In the genomic region with DNA sequence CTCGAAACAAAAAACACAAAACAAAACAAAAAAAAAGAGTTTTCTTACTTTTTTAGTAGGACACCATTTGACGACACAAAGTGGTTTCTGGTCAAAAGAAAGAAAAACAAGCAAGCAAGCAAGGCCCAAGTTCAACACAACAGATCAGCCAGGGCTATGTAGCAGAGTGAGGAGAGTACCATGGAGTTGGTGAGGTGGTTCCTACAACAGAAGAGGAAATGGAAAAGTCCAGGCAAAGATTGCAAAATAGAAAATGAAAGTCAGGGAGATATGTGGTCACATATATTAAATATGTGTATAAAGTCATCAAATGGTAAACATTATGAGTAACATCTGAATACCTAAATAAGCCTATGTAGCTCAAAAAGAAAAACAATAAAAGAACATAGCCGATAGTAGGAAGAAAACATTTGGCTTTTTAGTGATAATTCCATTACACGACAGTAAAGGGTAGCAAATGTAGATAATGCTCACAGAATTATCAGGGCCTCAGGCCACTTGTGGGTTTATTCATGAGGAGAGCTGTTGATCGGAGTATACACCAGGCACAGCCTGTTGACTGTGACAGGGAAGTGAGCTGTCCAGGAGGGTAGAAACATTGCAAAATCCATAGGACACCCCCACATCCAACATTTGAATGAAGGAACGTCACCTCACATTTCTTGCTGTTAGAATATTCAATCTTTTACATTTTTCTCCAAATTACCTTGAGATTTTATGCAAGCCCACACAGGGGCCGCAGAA, we compare ENCODE assay signal across 32 mouse cellular contexts. TPM values are rescaled to one million over a fixed set of nuclear protein-coding genes. Genes with fewer than 3 reads are reported as not detected.
DNase-seq lines count a peak whose midpoint lies in the region; ATAC-seq and TF ChIP-seq lines count a peak whose summit lies in the region.
"Had no signal": no experiment of that assay in that cellular context is flagged by ENCODE, and none has a peak within 500 bp of the region (broad histone marks: within the 10 kb centered on the region; RNA-seq: fewer than 3 reads in every experiment).

No protein-coding gene starts in this region.

- H3K9me3 ChIP-seq in heart, embryonic 10.5 days: no peaks in the 10 kb centered on the region
- H3K9me3 ChIP-seq in heart, embryonic 11.5 days (replicated peaks; ENCODE audit: control insufficient read depth, low read length): no peaks in the 10 kb centered on the region
- H3K9me3 ChIP-seq: embryonic facial prominence, embryonic 10.5 days; embryonic facial prominence, embryonic 13.5 days; forebrain, embryonic 12.5 days; forebrain, embryonic 15.5 days; hindbrain, embryonic 12.5 days; hindbrain, embryonic 15.5 days had no signal

- WGBS in heart, embryonic 10.5 days: 76% methylated on average over 7 of the region's 7 CpGs
- whole genome bisulfite sequencing in heart, embryonic 11.5 days (ENCODE audit: insufficient replicate concordance): 77% methylated on average over 7 of the region's 7 CpGs

- ATAC-seq in heart, embryonic 11.5 days (replicated peaks; ENCODE audit: insufficient number of reproducible peaks, low FRiP score, low TSS enrichment): no peak
- ATAC-seq in common myeloid progenitor, adult 5-6 weeks (replicated peaks; ENCODE audit: low read depth, poor library complexity, severe bottlenecking): peak; percentile 52; the same call in 1 of the 2 replicates
- peak; percentile 59 for ATAC-seq in megakaryocyte progenitor cell, adult 5-6 weeks (replicated peaks; ENCODE audit: poor library complexity)
- ATAC-seq: forebrain, embryonic 15.5 days had no signal

- H3K27me3 ChIP-seq in heart, embryonic 10.5 days (ENCODE audit: insufficient read depth, poor library complexity, severe bottlenecking): peaks cover 5% of the 10 kb centered on the region; the same call in 1 of the 2 replicates
- H3K27me3 ChIP-seq in heart, embryonic 11.5 days (ENCODE audit: control insufficient read depth, insufficient read depth, low read length): no peaks in the 10 kb centered on the region
- H3K27me3 ChIP-seq: embryonic facial prominence, embryonic 13.5 days; forebrain, embryonic 12.5 days; forebrain, embryonic 15.5 days; hindbrain, embryonic 12.5 days; hindbrain, embryonic 15.5 days had no signal

- H3K27ac ChIP-seq in heart, embryonic 10.5 days: no peak overlapping the region
- no peak overlapping the region for H3K27ac ChIP-seq in heart, embryonic 11.5 days (ENCODE audit: low read depth, low read length)
- H3K27ac ChIP-seq in layer of hippocampus, adult 2 months: no peak overlapping the region
- H3K27ac ChIP-seq: embryonic facial prominence, embryonic 10.5 days; embryonic facial prominence, embryonic 13.5 days; forebrain, embryonic 12.5 days; forebrain, embryonic 15.5 days; hindbrain, embryonic 12.5 days; hindbrain, embryonic 15.5 days had no signal

- no peak overlapping the region for H3K9ac ChIP-seq in heart, embryonic 11.5 days (ENCODE audit: low read depth, low read length)
- H3K9ac ChIP-seq: embryonic facial prominence, embryonic 13.5 days; forebrain, embryonic 12.5 days; forebrain, embryonic 15.5 days; hindbrain, embryonic 12.5 days; hindbrain, embryonic 15.5 days had no signal

- H3K36me3 ChIP-seq in heart, embryonic 10.5 days: no peaks in the 10 kb centered on the region
- no peaks in the 10 kb centered on the region for H3K36me3 ChIP-seq in heart, embryonic 11.5 days (ENCODE audit: control insufficient read depth, insufficient read depth, low read length)
- H3K36me3 ChIP-seq: embryonic facial prominence, embryonic 10.5 days; embryonic facial prominence, embryonic 13.5 days; forebrain, embryonic 12.5 days; forebrain, embryonic 15.5 days; hindbrain, embryonic 12.5 days; hindbrain, embryonic 15.5 days had no signal

- DNase-seq in heart, embryonic 10.5 days (ENCODE audit: low spot score): peak; percentile 58
- no peak for DNase-seq in right cerebral cortex, postnatal 25 days
- DNase-seq in layer of hippocampus, adult 2 months (ENCODE audit: low spot score in 2 of 2): no peak
- DNase-seq: adrenal gland, adult 2 months; adrenal gland, postnatal 14 days; B cell, adult 2 months; cerebellum, adult 11 months; cerebellum, adult 2 months; cerebellum, adult 9-11 months; cerebellum, postnatal 25 days; embryo, embryonic 11 days; gastrocnemius, postnatal 25 days had no signal

- H3K4me1 ChIP-seq in heart, embryonic 10.5 days: peaks cover 17% of the 10 kb centered on the region
- H3K4me1 ChIP-seq in heart, embryonic 11.5 days (ENCODE audit: control insufficient read depth, insufficient read depth, low read length): 0 out of 2 replicates have a peak, but pooled peaks cover 3% of the 10 kb centered on the region
- H3K4me1 ChIP-seq: forebrain, embryonic 15.5 days had no signal

- TF ChIP-seq CTCF in layer of hippocampus, adult 2 months (conservative IDR thresholded peaks at IDR 0.05): no peak

- no peak overlapping the region for H3K4me3 ChIP-seq in heart, embryonic 10.5 days
- H3K4me3 ChIP-seq in heart, embryonic 11.5 days (ENCODE audit: low read depth, low read length): no peak overlapping the region
- H3K4me3 ChIP-seq in layer of hippocampus, adult 2 months: no peak overlapping the region
- H3K4me3 ChIP-seq: embryonic facial prominence, embryonic 13.5 days; erythroblast, embryonic 14.5 days; forebrain, embryonic 12.5 days; forebrain, embryonic 15.5 days; hindbrain, embryonic 12.5 days; hindbrain, embryonic 15.5 days had no signal

- H3K4me2 ChIP-seq in heart, embryonic 11.5 days: no peak overlapping the region
- H3K4me2 ChIP-seq: forebrain, embryonic 12.5 days; forebrain, embryonic 15.5 days; hindbrain, embryonic 12.5 days; hindbrain, embryonic 15.5 days had no signal

RNA-seq across cellular contexts. Expression of gene Tmcc3, which starts 33.9 kb away (rescaled TPM):
- 9.8 and 12.2 TPM in 2 replicates for polyA plus RNA-seq in heart, embryonic 10.5 days (2016; fragmentation: Nextera tagmentation; extraction: Ambion mirVana)
- 10.9 TPM in 2 replicates for polyA plus RNA-seq in heart, embryonic 11.5 days (2014; fragmentation: Nextera tagmentation; extraction: Ambion mirVana)
- total RNA-seq in common myeloid progenitor, adult 5-6 weeks (2017): 0.37 and 5.1 TPM in 2 replicates
- total RNA-seq in megakaryocyte progenitor cell, adult 5-6 weeks (2015): 0.49 and 1.3 TPM in 2 replicates
- 0.78 TPM in 1 of 2 replicates, not detected in the other for total RNA-seq in megakaryocyte progenitor cell, adult 5-6 weeks (2017)
- total RNA-seq in layer of hippocampus, adult 2 months (2021): 10 to 100 TPM; 43.9 to 44.3 TPM

RNA-seq across cellular contexts. Expression of gene Gm4792, which starts 47.2 kb away (rescaled TPM):
- polyA plus RNA-seq in heart, embryonic 10.5 days (2016; fragmentation: Nextera tagmentation; extraction: Ambion mirVana): not detected in 2 replicates
- polyA plus RNA-seq in heart, embryonic 11.5 days (2014; fragmentation: Nextera tagmentation; extraction: Ambion mirVana): not detected in 2 replicates
- total RNA-seq in common myeloid progenitor, adult 5-6 weeks (2017): not detected in 2 replicates
- total RNA-seq in megakaryocyte progenitor cell, adult 5-6 weeks (2015): not detected in 2 replicates
- total RNA-seq in megakaryocyte progenitor cell, adult 5-6 weeks (2017): not detected in 2 replicates
- total RNA-seq in layer of hippocampus, adult 2 months (2021): not detected
- total RNA-seq: adrenal gland, adult 2 months; adrenal gland, postnatal 14 days; gastrocnemius, adult 8-10 months; gastrocnemius, postnatal 25 days; heart, adult 8-10 months; heart, postnatal 25 days; hematopoietic stem cell, adult 5-6 weeks; MEL had no signal
- polyA plus RNA-seq: adrenal gland, adult 2 months; cerebellum, adult 2 months; cortical plate, adult 2 months; embryonic facial prominence, embryonic 10.5 days; embryonic facial prominence, embryonic 13.5 days; erythroblast, embryonic 14.5 days; forebrain, embryonic 12.5 days; gonadal fat pad, adult 2 months; heart, embryonic 14.5 days; heart, postnatal 0 days; intestine, embryonic 14.5 days had no signal
